Mouse (Mus musculus) embryonic facial prominence, embryonic 12.5 days (tissue): ENCODE data around the gene Timp4. TPM values are rescaled to one million over a fixed set of nuclear protein-coding genes. Genes with fewer than 3 reads are reported as not detected.
"Not testable (repeated sequence)": the region's sequence is repeated elsewhere in the genome, so short reads cannot be mapped to it uniquely, and the experiment has no call there.

Source experiments
- ATAC-seq: fragments of 200-750 bp; cut with Nextera tagmentation; 2 replicates; pipeline ENCODE4 v1.8.0; 2017; ENCODE audit not compliant: insufficient number of reproducible peaks, insufficient read depth, low FRiP score, low TSS enrichment
- H3K27ac ChIP-seq: fragments of 300-500 bp; sonication (generic); 2 replicates; pipeline ENCODE4 v1.5.1; 2016; ENCODE audit warnings: mild to moderate bottlenecking
- H3K27me3 ChIP-seq: fragments of 300-500 bp; sonication (generic); 2 replicates; pipeline ENCODE4 v1.6.1; 2016; ENCODE audit warnings: mild to moderate bottlenecking, moderate library complexity
- H3K36me3 ChIP-seq: fragments of 300-500 bp; sonication (generic); 2 replicates; pipeline ENCODE4 v1.6.1; 2016; ENCODE audit warnings: mild to moderate bottlenecking
- H3K4me1 ChIP-seq: fragments of 300-500 bp; sonication (generic); 2 replicates; pipeline ENCODE4 v1.6.1; 2016
- H3K4me2 ChIP-seq: fragments of 300-500 bp; sonication (generic); replicated peaks from 2 replicates; pipeline ENCODE4 v1.6.1; 2016; ENCODE audit warnings: mild to moderate bottlenecking, moderate library complexity
- H3K4me3 ChIP-seq: fragments of 300-500 bp; sonication (generic); 2 replicates; pipeline ENCODE4 v1.5.1; 2016; ENCODE audit warnings: mild to moderate bottlenecking
- H3K9ac ChIP-seq: fragments of 300-500 bp; sonication (generic); 2 replicates; pipeline ENCODE4 v1.6.1; 2016; ENCODE audit warnings: mild to moderate bottlenecking, moderate library complexity
- H3K9me3 ChIP-seq: fragments of 300-500 bp; sonication (generic); 2 replicates; pipeline ENCODE4 v1.6.1; 2016; ENCODE audit warnings: mild to moderate bottlenecking, moderate library complexity
- WGBS: fragments of 180-500 bp; shearing (Covaris S2); methylation state at CpG from one replicate; pipeline ENCODE4 v1.1.7; 2016; 5-methylcytosine and 5-hydroxymethylcytosine counted together
- polyA plus RNA-seq: library from polyadenylated mRNA; unstranded; fragments of >200 nt; fragmentation: Nextera tagmentation; extraction: Ambion mirVana; gene quantifications from 2 replicates; pipeline ENCODE4 v1.2.1, GENCODE M21; 2016

Timp4 gene
- polyA plus RNA-seq, 1 experiment from 2014 or later: 0.47 TPM

GRCm38 (mm10) chr6:115245500-115246058, 6.4 kb downstream of the Timp4 start:
- no peaks in the 10 kb centered on the region for H3K27me3 ChIP-seq

GRCm38 (mm10) chr6:115244222-115244621, 7.8 kb downstream of the Timp4 start:
- H3K36me3 ChIP-seq: no peaks in the 10 kb centered on the region
- ATAC-seq: no peak
- H3K9ac ChIP-seq: no peak overlapping the region
- no peaks in the 10 kb centered on the region for H3K27me3 ChIP-seq
- no peak overlapping the region for H3K27ac ChIP-seq
- H3K4me2 ChIP-seq: no peak overlapping the region
- no peaks in the 10 kb centered on the region for H3K4me1 ChIP-seq
- H3K9me3 ChIP-seq: no peaks in the 10 kb centered on the region
- no peak overlapping the region for H3K4me3 ChIP-seq
- WGBS: 72% methylated on average over 2 of the region's 2 CpGs

More at GRCm38 (mm10) chr6:115245500-115246058, 6.4 kb downstream of the Timp4 start:
- no peaks in the 10 kb centered on the region for H3K36me3 ChIP-seq
- no peak overlapping the region for H3K4me2 ChIP-seq
- no peak for ATAC-seq
- no peak overlapping the region for H3K4me3 ChIP-seq
- 75% methylated on average over 3 of the region's 3 CpGs for WGBS
- H3K27ac ChIP-seq: no peak overlapping the region
- H3K9me3 ChIP-seq: no peaks in the 10 kb centered on the region
- no peaks in the 10 kb centered on the region for H3K4me1 ChIP-seq
- H3K9ac ChIP-seq: no peak overlapping the region

- 89% methylated on average over 3 of the region's 3 CpGs for WGBS
These were observed 10.1 kb downstream of the Timp4 start for GRCm38 (mm10) chr6:115241939-115242338.

GRCm38 (mm10) chr6:115241131-115241699, 10.8 kb downstream of the Timp4 start:
- ATAC-seq: no peak
- Histone ChIP-seq H3K9ac (no peak overlapping the region), H3K4me3 (no peak overlapping the region), H3K9me3 (no peaks in the 10 kb centered on the region), H3K27ac (no peak overlapping the region), H3K36me3 (no peaks in the 10 kb centered on the region), H3K27me3 (no peaks in the 10 kb centered on the region), H3K4me2 (no peak overlapping the region), H3K4me1 (no peaks in the 10 kb centered on the region)
- WGBS: 72% methylated on average over 3 of the region's 3 CpGs

More at GRCm38 (mm10) chr6:115241939-115242338, 10.1 kb downstream of the Timp4 start:
- Histone ChIP-seq H3K4me1 (no peaks in the 10 kb centered on the region), H3K36me3 (no peaks in the 10 kb centered on the region), H3K4me2 (no peak overlapping the region), H3K27ac (no peak overlapping the region), H3K4me3 (no peak overlapping the region), H3K9ac (no peak overlapping the region), H3K27me3 (no peaks in the 10 kb centered on the region), H3K9me3 (no peaks in the 10 kb centered on the region)
- no peak for ATAC-seq

GRCm38 (mm10) chr6:115240431-115240830, 11.6 kb downstream of the Timp4 start:
- not testable (repeated sequence) for H3K4me1 ChIP-seq, H3K9ac ChIP-seq, ATAC-seq, H3K4me3 ChIP-seq, H3K9me3 ChIP-seq, H3K4me2 ChIP-seq, H3K27me3 ChIP-seq, H3K36me3 ChIP-seq, H3K27ac ChIP-seq
- 40% methylated on average over 2 of the region's 2 CpGs for WGBS

- H3K4me2 ChIP-seq: no peak overlapping the region
- 77% methylated on average over 7 of the region's 7 CpGs for WGBS
- H3K27ac ChIP-seq: no peak overlapping the region
- H3K4me1 ChIP-seq: no peaks in the 10 kb centered on the region
- H3K4me3 ChIP-seq: no peak overlapping the region
- no peaks in the 10 kb centered on the region for H3K36me3 ChIP-seq
- no peaks in the 10 kb centered on the region for H3K27me3 ChIP-seq
- H3K9ac ChIP-seq: no peak overlapping the region
- ATAC-seq: no peak
- no peaks in the 10 kb centered on the region for H3K9me3 ChIP-seq
These were observed 12.7 kb downstream of the Timp4 start for GRCm38 (mm10) chr6:115239335-115239734.

- H3K9me3 ChIP-seq: no peaks in the 10 kb centered on the region
- H3K4me2 ChIP-seq: no peak overlapping the region
- H3K9ac ChIP-seq: no peak overlapping the region
- H3K27me3 ChIP-seq: no peaks in the 10 kb centered on the region
- no peak overlapping the region for H3K27ac ChIP-seq
- no peak for ATAC-seq
- no peak overlapping the region for H3K4me3 ChIP-seq
- no peaks in the 10 kb centered on the region for H3K4me1 ChIP-seq
- no peaks in the 10 kb centered on the region for H3K36me3 ChIP-seq
- 82% methylated on average over 9 of the region's 9 CpGs for WGBS
These were observed 13.7 kb downstream of the Timp4 start for GRCm38 (mm10) chr6:115238031-115239027.

GRCm38 (mm10) chr6:115232562-115232961, 19.4 kb downstream of the Timp4 start:
- no peak for ATAC-seq
- H3K9me3 ChIP-seq: no peaks in the 10 kb centered on the region
- H3K4me1 ChIP-seq: no peaks in the 10 kb centered on the region
- H3K27me3 ChIP-seq: no peaks in the 10 kb centered on the region
- no peak overlapping the region for H3K9ac ChIP-seq
- H3K4me2 ChIP-seq: no peak overlapping the region
- H3K27ac ChIP-seq: no peak overlapping the region
- WGBS: 88% methylated on average over 1 of the region's 1 CpGs
- H3K4me3 ChIP-seq: no peak overlapping the region
- no peaks in the 10 kb centered on the region for H3K36me3 ChIP-seq

- Histone ChIP-seq H3K4me3 (no peak overlapping the region), H3K36me3 (no peaks in the 10 kb centered on the region), H3K9ac (no peak overlapping the region), H3K4me1 (no peaks in the 10 kb centered on the region), H3K4me2 (no peak overlapping the region), H3K27ac (no peak overlapping the region), H3K27me3 (no peaks in the 10 kb centered on the region), H3K9me3 (no peaks in the 10 kb centered on the region)
- ATAC-seq: no peak
- WGBS: 83% methylated on average over 4 of the region's 4 CpGs
These were observed 20.2 kb downstream of the Timp4 start for GRCm38 (mm10) chr6:115231836-115232235.

GRCm38 (mm10) chr6:115230557-115230956, 21.4 kb downstream of the Timp4 start:
- no peak overlapping the region for H3K4me2 ChIP-seq
- no peaks in the 10 kb centered on the region for H3K4me1 ChIP-seq
- 75% methylated on average over 3 of the region's 3 CpGs for WGBS
- H3K9ac ChIP-seq: no peak overlapping the region
- no peaks in the 10 kb centered on the region for H3K27me3 ChIP-seq
- H3K4me3 ChIP-seq: no peak overlapping the region
- no peak overlapping the region for H3K27ac ChIP-seq
- ATAC-seq: no peak
- no peaks in the 10 kb centered on the region for H3K9me3 ChIP-seq
- no peaks in the 10 kb centered on the region for H3K36me3 ChIP-seq

GRCm38 (mm10) chr6:115227529-115227928, 24.5 kb downstream of the Timp4 start:
- Histone ChIP-seq H3K36me3 (no peaks in the 10 kb centered on the region), H3K27ac (no peak overlapping the region), H3K27me3 (no peaks in the 10 kb centered on the region), H3K4me3 (no peak overlapping the region), H3K4me1 (peaks cover 7% of the 10 kb centered on the region; the same call in 1 of the 2 replicates), H3K9ac (no peak overlapping the region), H3K9me3 (no peaks in the 10 kb centered on the region), H3K4me2 (no peak overlapping the region)
- ATAC-seq: no peak
- WGBS: 11% methylated on average over 2 of the region's 2 CpGs

GRCm38 (mm10) chr6:115227043-115227442, 25.0 kb downstream of the Timp4 start, which contains the start of gene Gm17482:
Gm17482 (plus strand) TSS chr6:115227343.
- no peak within 1 kb of the TSS for H3K4me3 ChIP-seq
- H3K4me2 ChIP-seq: no peak within 1 kb of the TSS
- no peak for ATAC-seq
- no peak within 1 kb of the TSS for H3K27ac ChIP-seq
- 74% methylated on average over 4 of the region's 4 CpGs for WGBS
- no peaks in the 10 kb centered on the region for H3K9me3 ChIP-seq
- H3K27me3 ChIP-seq: no peaks in the 10 kb centered on the region
- H3K4me1 ChIP-seq: peaks cover 7% of the 10 kb centered on the region; the same call in 1 of the 2 replicates
- H3K9ac ChIP-seq: no peak within 1 kb of the TSS
- H3K36me3 ChIP-seq: no peaks in the 10 kb centered on the region
